Mouse (Mus musculus) bone marrow macrophage, adult 2 months (primary cell): ENCODE data around the gene Lrr1. TPM values are rescaled to one million over a fixed set of nuclear protein-coding genes. Genes with fewer than 3 reads are reported as not detected.

Source experiments
- H3K27ac ChIP-seq: 2 replicates; pipeline ENCODE4 v1.5.1; 2012; ENCODE audit warnings: low read depth, low read length; ENCODE audit not compliant: insufficient read depth
- H3K4me1 ChIP-seq: 2 replicates; pipeline ENCODE4 v1.6.1; 2012; ENCODE audit warnings: low read length; ENCODE audit not compliant: control insufficient read depth, insufficient read depth
- H3K4me3 ChIP-seq: 2 replicates; pipeline ENCODE4 v1.5.1; 2012; ENCODE audit warnings: mild to moderate bottlenecking, low read length, moderate library complexity; ENCODE audit not compliant: insufficient read depth
- CTCF ChIP-seq: IDR thresholded peaks from 2 replicates; pipeline ENCODE4 v1.5.1; 2012; ENCODE audit warnings: low read depth, mild to moderate bottlenecking, low read length, moderate library complexity
- POLR2A ChIP-seq: IDR thresholded peaks from 2 replicates; pipeline ENCODE4 v1.6.1; 2012; ENCODE audit warnings: mild to moderate bottlenecking, low read depth, low read length, borderline replicate concordance
- polyA plus RNA-seq: library from polyadenylated mRNA; stranded (reverse); fragments of >200 nt; gene quantifications from 2 replicates; pipeline ENCODE4 v1.2.4, GENCODE M21; 2012; ENCODE audit not compliant: missing spikeins, insufficient read depth, insufficient read length

Lrr1 gene
- polyA plus RNA-seq, 1 experiment: 5.7 TPM

- peaks cover 25% of the 10 kb centered on the region for H3K4me1 ChIP-seq
These were observed 46.6 kb downstream of the Lrr1 start for GRCm38 (mm10) chr12:69215000-69215785.

GRCm38 (mm10) chr12:69216587-69216986 lies 48.0 kb downstream of the Lrr1 start:
- Histone ChIP-seq H3K27ac (no peak overlapping the region), H3K4me3 (no peak overlapping the region), H3K4me1 (peaks cover 25% of the 10 kb centered on the region)
- TF ChIP-seq POLR2A (no peak), CTCF (no peak)

More at GRCm38 (mm10) chr12:69215000-69215785, 46.6 kb downstream of the Lrr1 start:
- no peak overlapping the region for H3K4me3 ChIP-seq
- TF ChIP-seq POLR2A: no peak
- no peak for TF ChIP-seq CTCF
- H3K27ac ChIP-seq: peak overlapping the region; percentile 7; the same call in 1 of the 2 replicates

GRCm38 (mm10) chr12:69220613-69221277 lies 52.1 kb downstream of the Lrr1 start:
- peaks cover 7% of the 10 kb centered on the region for H3K4me1 ChIP-seq
- no peak overlapping the region for H3K4me3 ChIP-seq
- H3K27ac ChIP-seq: no peak overlapping the region
- TF ChIP-seq CTCF (no peak), POLR2A (no peak)

GRCm38 (mm10) chr12:69227776-69228466 lies 59.3 kb downstream of the Lrr1 start, which contains the start of gene Pole2:
Gene Pole2, minus strand, starts transcription at chr12:69228195.
- no peak for TF ChIP-seq CTCF
- no peak for TF ChIP-seq POLR2A

More at GRCm38 (mm10) chr12:69227776-69228466, 59.3 kb downstream of the Lrr1 start, which contains the start of gene Pole2:
- Histone ChIP-seq H3K4me3 (peak within 1 kb of the TSS; percentile 72), H3K27ac (peak within 1 kb of the TSS; percentile 5; the same call in 1 of the 2 replicates), H3K4me1 (peaks cover 8% of the 10 kb centered on the region; the same call in 1 of the 2 replicates)

Other genes with a start within 250 kb of the Lrr1 start
- gene Rps29, start 9.6 kb upstream of the Lrr1 start, polyA plus RNA-seq: 1,903 and 2,167 TPM in 2 replicates
- gene Rpl36al, start 15.3 kb downstream of the Lrr1 start, polyA plus RNA-seq: 390 and 430 TPM in 2 replicates
- gene Mgat2, start 15.3 kb downstream of the Lrr1 start, polyA plus RNA-seq: 58.3 and 60.4 TPM in 2 replicates
- gene Gm49383, start 28.3 kb downstream of the Lrr1 start, polyA plus RNA-seq: 3.6 and 4.5 TPM in 2 replicates
- 1.6 and 2.1 TPM in 2 replicates for gene Dnaaf2, start 29.6 kb downstream of the Lrr1 start, polyA plus RNA-seq
- 10.5 and 10.6 TPM in 2 replicates for gene Gm49384, start 35.5 kb downstream of the Lrr1 start, polyA plus RNA-seq
- 9.3 and 10.2 TPM in 2 replicates for gene Pole2, start 59.4 kb downstream of the Lrr1 start, polyA plus RNA-seq
- 5.1 and 6.1 TPM in 2 replicates for gene Klhdc1, start 72.4 kb downstream of the Lrr1 start, polyA plus RNA-seq
- gene Klhdc2, start 127.9 kb downstream of the Lrr1 start, polyA plus RNA-seq: 17.3 and 19.3 TPM in 2 replicates
- 52.9 and 57.9 TPM in 2 replicates for gene Nemf, start 188.4 kb downstream of the Lrr1 start, polyA plus RNA-seq
- gene Arf6, start 203.3 kb downstream of the Lrr1 start, polyA plus RNA-seq: 162 and 174 TPM in 2 replicates
- not detected in 2 replicates for gene Gm9887, start 203.6 kb downstream of the Lrr1 start, polyA plus RNA-seq